Mouse (Mus musculus) CH12.LX (cell line): ENCODE data around the gene Alkbh6.

Experiments
- BHLHE40 ChIP-seq: IDR thresholded peaks from 2 replicates; pipeline ENCODE4 v1.6.1; 2011; ENCODE audit warnings: mild to moderate bottlenecking, low read depth, low read length, improper control_type of control experiment
- CTCF ChIP-seq, 2 experiments: IDR thresholded peaks in 1 of 2; conservative IDR thresholded peaks in 1 of 2; 2 replicates each; pipeline ENCODE4 v1.5.1; 2011 to 2012; ENCODE audit warnings: low read depth in 2 of 2, low read length in 2 of 2, improper control_type of control experiment in 1 of 2, inconsistent platforms in 1 of 2, mild to moderate bottlenecking in 1 of 2, moderate library complexity in 1 of 2
- EP300 ChIP-seq: IDR thresholded peaks from 2 replicates; pipeline ENCODE4 v1.6.1; 2011; ENCODE audit warnings: low read length, improper control_type of control experiment
- IRF4 ChIP-seq: IDR thresholded peaks from 2 replicates; pipeline ENCODE4 v1.6.1; 2014; ENCODE audit warnings: low read depth, mild to moderate bottlenecking, inconsistent platforms, low read length, improper control_type of control experiment
- MEF2A ChIP-seq: IDR thresholded peaks from 2 replicates; pipeline ENCODE4 v1.6.1; 2014; ENCODE audit warnings: low read depth, mild to moderate bottlenecking, inconsistent platforms, low read length, improper control_type of control experiment, borderline replicate concordance
- PAX5 ChIP-seq: IDR thresholded peaks from 2 replicates; pipeline ENCODE4 v1.6.1; 2012; ENCODE audit warnings: low read length, inconsistent platforms, mixed read lengths
- POLR2A ChIP-seq: IDR thresholded peaks from 2 replicates; pipeline ENCODE4 v1.6.1; 2011; ENCODE audit warnings: low read depth, mild to moderate bottlenecking, improper control_type of control experiment, low read length
- RCOR1 ChIP-seq: conservative IDR thresholded peaks from 2 replicates; pipeline ENCODE4 v1.6.1; 2012; ENCODE audit warnings: low read depth, mild to moderate bottlenecking, inconsistent platforms, low read length, improper control_type of control experiment
- TBP ChIP-seq: conservative IDR thresholded peaks from 2 replicates; pipeline ENCODE4 v1.6.1; 2011; ENCODE audit warnings: low read depth, low read length, improper control_type of control experiment
- TCF12 ChIP-seq: IDR thresholded peaks from 2 replicates; pipeline ENCODE4 v1.6.1; 2014; ENCODE audit warnings: low read depth, mild to moderate bottlenecking, inconsistent platforms, low read length, improper control_type of control experiment
- USF2 ChIP-seq: conservative IDR thresholded peaks from 2 replicates; pipeline ENCODE4 v1.6.1; 2011; ENCODE audit warnings: low read depth, low read length, improper control_type of control experiment
- ZC3H11A ChIP-seq: IDR thresholded peaks from 2 replicates; pipeline ENCODE4 v1.6.1; 2012; ENCODE audit warnings: low read depth, mild to moderate bottlenecking, inconsistent platforms, low read length, improper control_type of control experiment
- ZNF384 ChIP-seq: IDR thresholded peaks from 2 replicates; pipeline ENCODE4 v1.6.1; 2012; ENCODE audit warnings: low read depth, low read length, improper control_type of control experiment, inconsistent platforms

GRCm38 (mm10) chr7:30346635-30347379 lies 38.3 kb downstream of the Alkbh6 start:
- TF ChIP-seq CTCF (conservative IDR thresholded peaks at IDR 0.05 in 1 of 2, IDR thresholded peaks at IDR 0.05 in 1 of 2; ENCODE audit: low read depth in 2 of 2, low read length in 2 of 2) (no peak), ZC3H11A (no peak), PAX5 (no peak), MEF2A (no peak), BHLHE40 (no peak), POLR2A (no peak), ZNF384 (no peak), RCOR1 (no peak), USF2 (no peak), EP300 (no peak), TBP (no peak), TCF12 (no peak), IRF4 (no peak)
